Mouse (Mus musculus): ENCODE measurements at regions not wholly inside any gene's neighbourhood (a gene's known extent, or its start where the extent isn't known, plus 50 kb on each side); places are given as distances from the start of the nearest gene placed in this dataset.

DNA sequence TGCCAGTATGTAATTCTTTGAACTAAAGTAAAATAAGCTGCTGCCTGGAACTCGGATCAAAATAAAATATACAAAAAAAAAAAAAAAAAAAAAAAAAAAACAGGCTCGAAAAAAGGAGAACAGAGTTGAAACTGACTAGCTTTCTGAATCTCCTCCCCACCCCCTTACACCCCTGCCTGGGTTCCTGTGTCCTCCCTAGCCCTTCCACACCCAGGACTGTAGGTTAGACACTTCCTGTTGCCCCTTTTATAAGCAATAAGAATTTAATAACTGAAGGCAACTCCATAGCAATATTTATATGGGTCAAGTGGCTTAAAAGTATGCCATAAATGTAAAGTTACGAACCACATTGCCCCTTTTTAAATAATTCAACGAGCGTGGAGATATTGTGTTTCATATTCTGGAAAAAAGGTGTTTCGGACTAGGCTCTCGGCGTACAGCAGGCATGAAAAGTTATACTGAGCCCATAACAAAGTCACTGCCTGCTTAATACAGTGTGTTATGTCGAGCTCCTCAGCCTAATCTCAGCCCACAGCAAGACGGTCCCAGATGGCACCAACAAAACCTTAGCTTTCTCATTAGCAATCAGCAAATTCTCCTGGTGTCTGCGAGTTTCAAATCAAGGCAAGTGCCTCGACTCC, 349.0 kb upstream of the Mki67 start:
- no peak for ATAC-seq (ENCODE audit: extremely low read depth, insufficient number of reproducible peaks, low FRiP score, poor library complexity, severe bottlenecking)

DNA sequence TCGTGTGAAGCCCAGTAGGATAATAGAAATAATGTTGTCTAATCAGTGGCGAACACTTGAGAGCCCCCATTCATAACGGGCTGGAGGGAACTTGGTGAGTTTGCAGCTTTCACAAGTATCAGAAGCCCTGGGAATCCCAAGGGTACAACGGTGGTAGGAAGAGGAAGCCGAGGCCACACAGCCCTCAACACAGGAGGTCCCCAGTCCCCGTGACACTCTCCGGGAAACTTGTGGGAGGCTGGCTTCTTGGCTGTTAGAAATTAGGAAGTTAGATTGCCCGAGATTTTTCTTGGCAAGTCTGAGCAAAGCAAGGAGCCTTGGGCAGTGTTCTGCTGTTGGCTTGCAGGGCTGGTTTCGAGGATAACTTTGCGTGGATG, 349.5 kb upstream of the Mki67 start:
- ATAC-seq (ENCODE audit: extremely low read depth, insufficient number of reproducible peaks, low FRiP score, poor library complexity, severe bottlenecking), result no peak

DNA sequence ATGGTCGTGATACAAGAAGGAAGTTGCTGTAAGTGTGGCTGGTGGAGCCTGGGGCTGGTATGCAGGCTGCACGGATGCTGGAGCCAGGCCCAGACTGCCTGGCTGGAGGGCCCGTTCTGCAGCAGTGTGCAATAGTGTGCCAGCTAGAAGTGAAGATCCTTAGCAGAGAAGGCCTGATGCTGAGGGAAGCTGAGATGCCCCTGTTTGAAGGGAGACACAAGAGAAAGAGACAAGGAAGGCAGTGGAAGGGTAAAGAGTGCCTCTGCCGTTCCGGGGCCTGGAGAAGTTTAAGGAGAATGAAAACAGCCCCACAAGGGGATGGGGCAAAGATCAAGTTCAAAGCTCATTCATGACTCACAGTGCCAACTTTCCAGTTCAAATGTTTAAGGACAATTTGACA, 354.7 kb upstream of the Mki67 start:
- no peak for ATAC-seq (ENCODE audit: extremely low read depth, insufficient number of reproducible peaks, low FRiP score, poor library complexity, severe bottlenecking)

DNA sequence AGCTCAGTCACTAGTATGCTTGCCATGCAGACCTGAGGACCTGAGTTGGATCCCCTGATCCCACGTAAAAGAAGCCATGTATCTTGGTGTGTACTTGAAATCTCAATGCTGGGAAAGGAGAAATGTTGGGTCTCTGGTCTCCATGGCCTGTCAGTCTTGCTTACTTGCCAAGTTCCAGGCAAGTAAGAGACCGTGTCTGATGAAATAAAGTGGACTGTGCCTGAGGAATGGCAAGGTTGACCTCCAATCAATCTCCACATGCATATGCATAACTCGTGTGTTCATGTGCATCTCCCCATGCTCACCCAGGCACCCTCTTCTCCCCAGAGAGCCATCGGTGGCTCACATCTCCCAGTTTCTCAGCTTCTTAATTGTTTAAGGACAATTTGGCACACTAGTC, 355.2 kb upstream of the Mki67 start:
- ATAC-seq (ENCODE audit: extremely low read depth, insufficient number of reproducible peaks, low FRiP score, poor library complexity, severe bottlenecking), result no peak

DNA sequence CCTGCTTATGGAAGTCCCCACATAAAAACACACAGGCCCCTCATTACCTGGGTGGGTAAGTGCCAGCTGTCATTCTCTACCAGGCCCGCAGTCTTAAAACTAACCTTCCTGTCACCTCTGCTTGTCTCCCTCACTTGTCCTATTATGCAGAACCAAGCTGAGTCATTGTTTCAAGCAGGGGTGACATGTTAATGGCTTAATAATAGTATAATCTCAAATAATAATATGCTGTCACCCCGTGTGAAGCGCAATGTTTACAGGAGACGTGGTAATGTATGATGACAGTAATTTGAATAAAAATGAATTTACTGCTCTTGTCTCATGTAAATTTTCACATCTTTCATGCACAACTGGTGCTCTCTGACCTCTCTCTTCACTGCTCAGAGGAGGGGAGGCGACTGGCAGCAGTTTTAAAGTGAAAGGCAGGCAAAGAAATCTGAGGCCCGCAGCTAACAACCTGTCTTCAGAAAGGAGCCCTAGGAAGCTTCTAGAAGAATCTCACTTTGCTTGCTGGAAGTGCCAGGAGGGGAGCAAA, 357.2 kb upstream of the Mki67 start:
- ATAC-seq (ENCODE audit: extremely low read depth, insufficient number of reproducible peaks, low FRiP score, poor library complexity, severe bottlenecking), result no peak

DNA sequence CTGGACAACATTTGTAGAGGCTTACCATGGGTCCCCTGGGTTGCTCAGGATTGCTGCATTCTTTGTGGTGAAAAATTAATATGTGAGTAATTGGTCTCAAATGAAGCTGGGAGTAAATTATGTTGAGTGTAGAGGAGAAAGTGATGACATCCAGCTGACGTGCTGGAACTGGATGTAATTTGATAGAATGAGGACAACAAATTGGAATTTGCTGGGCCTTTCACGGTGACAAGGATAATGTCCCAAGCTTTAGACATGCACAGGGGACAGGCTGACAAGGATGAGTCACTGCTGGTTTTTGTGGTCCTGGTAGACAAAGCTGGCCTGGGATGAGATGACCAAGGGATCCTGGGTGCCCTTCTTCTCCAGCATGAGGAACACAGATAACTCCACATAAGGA, 357.9 kb upstream of the Mki67 start:
- no peak for ATAC-seq (ENCODE audit: extremely low read depth, insufficient number of reproducible peaks, low FRiP score, poor library complexity, severe bottlenecking)

DNA sequence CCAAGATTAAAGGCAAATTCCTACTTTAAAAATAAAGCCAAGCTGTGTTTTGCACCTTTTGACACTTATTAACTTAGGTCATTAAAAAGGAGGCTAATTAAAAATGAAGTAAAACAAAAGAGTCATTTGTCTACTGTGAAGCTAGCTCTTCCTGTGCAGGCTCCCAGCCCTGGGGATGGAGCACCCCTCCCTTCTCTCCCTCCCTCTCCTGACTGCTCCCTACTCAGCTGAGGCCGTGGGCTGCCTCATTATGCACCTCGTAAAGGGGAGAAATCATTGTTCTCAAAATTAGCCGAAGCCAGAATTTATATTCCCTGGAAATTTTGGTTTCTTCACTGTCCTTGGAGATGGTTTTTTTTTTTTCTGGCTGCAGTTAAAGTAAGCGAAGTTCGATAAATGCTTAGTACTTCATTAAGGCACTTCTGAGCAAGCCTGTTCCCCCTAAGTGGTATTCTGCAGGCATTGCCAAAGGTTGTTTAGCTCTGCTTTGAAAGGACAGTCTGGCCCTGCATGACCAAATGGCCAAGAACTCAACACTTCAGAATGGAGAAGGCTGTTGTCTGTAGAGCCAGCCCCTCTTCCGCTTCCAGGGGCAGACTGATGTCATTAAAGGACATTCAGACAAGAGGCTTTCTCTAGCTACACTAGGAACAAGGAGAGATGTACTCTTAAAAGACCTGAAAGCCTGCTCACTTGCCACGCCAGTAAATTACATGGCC, 365.5 kb upstream of the Mki67 start:
- ATAC-seq (ENCODE audit: extremely low read depth, insufficient number of reproducible peaks, low FRiP score, poor library complexity, severe bottlenecking), result no peak

DNA sequence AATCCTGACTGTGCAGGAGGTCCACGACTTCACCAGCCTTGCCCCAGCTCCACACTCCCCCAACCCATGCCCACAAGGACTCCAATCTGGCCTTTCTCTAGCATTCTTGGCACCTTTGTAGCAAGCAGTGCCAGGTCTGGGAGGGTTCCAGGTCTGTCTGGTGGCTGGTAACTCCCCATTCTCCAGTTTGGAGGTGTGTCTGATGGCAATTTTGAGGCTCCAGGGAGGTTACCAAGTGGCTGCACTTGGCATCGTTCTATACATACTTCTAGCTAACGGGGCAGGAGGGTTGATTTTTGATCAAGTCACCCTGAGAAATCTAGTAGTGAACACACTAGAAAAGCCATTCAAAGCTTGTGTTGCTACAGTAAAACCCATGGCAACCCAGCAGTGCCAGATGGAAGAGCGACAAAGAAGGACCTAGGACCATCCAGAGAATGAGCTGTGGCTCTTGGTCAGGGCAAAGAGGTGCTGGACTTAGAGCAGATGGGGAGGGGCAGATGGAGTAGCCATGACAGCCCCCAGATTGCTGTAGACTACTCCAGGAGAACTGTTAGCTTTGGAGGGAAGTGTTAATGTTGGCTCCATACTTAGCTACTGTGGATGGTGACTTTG, 366.2 kb upstream of the Mki67 start:
- ATAC-seq (ENCODE audit: extremely low read depth, insufficient number of reproducible peaks, low FRiP score, poor library complexity, severe bottlenecking), result no peak

DNA sequence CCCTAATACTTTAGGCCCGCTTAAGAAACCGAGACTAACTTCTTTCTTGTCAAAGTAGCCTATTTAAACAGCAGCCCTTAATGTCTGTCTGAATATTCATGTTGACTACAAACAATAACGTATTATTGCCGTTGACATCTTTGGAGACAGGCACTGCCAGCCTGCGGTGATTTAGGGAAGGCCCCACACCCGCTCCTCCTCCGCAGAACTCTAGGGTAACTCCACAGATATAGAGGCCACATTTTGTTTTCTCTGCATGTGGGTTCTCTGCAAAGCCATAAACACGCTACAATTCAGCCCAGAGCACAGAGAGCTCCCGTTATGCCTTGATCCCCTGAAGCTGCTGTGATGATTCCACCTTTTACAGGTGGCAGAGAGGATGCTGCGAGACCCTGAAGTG, 366.8 kb upstream of the Mki67 start:
- ATAC-seq (ENCODE audit: extremely low read depth, insufficient number of reproducible peaks, low FRiP score, poor library complexity, severe bottlenecking), result no peak

DNA sequence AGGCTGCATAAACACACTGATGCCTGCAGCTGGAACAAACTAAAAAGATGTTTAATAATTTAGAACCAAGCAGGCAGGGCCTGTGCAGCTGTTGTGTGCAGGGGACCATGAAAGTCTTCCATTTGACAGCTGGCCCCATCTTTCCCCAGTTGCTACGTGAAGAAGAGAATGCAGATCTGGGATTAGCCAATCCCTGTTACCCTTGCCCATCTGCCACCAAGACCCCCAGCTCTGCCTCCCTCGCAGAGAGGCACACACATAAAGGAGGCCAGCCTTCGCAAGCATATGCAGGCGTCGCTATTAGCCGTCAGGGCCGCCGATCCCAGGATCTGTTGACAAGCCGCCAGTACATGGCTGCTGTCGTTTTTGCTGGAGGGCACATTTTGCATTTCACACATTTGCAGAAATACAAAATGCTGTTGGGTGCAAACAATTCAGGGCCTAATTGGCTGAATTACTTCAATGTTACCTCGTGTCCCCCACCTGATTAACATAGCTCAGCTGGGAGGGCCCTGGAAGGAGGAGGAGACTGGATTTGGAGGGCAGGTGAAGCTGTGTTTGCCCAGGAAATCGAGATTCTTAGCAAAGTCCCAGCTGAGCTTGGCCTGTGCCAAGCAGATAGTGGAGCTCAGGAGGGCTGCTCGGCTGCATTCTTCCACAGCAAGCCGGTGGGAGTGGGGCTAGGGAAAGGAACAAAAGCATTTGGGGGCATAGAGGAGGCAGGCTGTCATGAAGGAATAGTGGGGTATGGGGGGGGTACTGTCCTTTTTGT, 367.6 kb upstream of the Mki67 start:
- no peak for ATAC-seq (ENCODE audit: extremely low read depth, insufficient number of reproducible peaks, low FRiP score, poor library complexity, severe bottlenecking)

DNA sequence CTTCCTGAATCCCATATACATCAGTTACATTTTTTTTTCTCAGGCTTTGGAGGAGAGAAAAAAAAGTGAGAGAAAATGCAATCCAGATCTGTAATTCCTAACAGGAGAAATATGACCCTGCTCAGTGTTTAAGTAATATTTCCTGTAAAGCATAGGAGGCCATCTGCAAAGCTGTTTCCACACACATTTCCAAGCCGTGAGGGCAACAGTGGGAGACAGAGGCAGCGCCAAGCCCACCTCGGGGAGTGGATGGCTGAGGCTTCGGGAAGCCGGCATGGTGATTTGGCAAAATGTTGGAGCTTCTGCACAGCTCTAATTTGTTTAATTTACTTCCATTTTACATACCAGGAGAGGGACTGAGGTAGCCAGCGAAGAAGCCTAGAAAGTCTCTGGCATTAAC, 372.6 kb upstream of the Mki67 start:
- ATAC-seq (ENCODE audit: extremely low read depth, insufficient number of reproducible peaks, low FRiP score, poor library complexity, severe bottlenecking), result no peak

DNA sequence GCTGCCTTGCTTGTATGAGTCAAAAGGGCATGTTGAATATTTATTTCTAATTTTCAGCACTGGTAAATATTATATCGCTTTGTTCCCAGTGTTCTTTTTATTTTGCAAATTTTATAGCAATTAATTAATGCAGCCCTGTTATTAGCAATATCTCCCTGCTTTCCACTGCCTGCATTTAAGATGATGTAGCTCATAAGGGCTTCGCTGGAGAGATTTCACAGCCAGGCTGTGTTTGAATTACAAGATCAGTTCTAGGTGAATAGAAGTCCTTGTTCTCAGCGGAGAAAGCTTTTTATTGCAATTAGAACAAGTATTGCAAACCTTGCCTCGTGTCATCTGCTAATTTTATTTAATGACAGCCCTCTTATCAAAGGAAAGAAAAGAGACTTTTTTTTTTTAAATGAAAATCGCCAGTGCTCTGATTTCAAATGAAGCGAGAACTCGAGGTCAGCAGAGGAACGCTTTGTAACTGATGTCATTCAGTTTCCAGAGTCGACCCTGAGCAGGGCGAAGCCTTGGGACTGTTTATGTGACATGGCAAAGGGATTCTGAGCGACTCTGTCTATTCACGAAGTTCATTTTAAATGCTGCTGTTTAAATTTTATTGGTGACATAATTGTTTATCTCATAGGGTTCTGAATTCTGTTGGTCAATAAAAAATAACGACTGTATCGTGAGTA, 378.7 kb upstream of the Mki67 start:
- no peak for ATAC-seq (ENCODE audit: extremely low read depth, insufficient number of reproducible peaks, low FRiP score, poor library complexity, severe bottlenecking)

DNA sequence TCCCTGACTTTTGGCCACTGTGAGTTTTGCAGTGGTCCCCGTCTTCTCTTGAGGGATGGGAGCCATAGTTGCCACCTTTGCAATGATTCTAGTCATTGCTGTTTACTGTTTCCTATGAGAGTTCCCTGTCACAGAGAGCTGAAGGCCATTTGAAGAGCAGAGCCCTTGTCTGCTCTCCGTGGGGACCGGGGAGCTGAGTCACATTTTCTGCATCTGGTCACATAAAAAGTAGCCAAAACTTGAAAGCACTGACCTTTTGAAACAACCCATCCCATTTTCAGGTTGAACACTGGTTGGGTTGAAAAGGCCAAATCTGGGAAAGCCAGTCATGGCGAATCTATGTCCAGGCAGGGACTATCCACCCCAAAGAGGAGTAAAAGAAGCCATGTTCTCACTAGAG, 387.9 kb upstream of the Mki67 start:
- ATAC-seq (ENCODE audit: extremely low read depth, insufficient number of reproducible peaks, low FRiP score, poor library complexity, severe bottlenecking), result no peak

DNA sequence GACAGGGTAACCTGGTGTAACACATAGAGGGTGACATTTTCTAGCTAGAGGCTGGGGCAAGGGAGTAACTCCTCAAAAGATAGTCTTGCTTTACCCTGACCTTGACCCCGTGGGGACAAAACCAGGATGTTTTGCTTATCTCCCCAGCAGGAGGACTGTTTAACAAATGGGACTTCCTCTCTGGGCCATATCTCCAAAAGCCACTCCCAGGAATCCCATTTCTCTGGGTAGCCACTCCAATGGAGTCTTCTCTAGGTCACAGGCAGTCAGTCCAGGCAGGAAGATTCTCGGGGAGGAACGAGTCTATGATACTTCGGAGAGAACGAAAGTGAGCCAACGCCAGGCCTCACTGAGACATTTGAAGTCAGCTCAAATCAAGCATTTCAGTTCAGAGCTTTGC, 396.0 kb upstream of the Mki67 start:
- ATAC-seq (ENCODE audit: extremely low read depth, insufficient number of reproducible peaks, low FRiP score, poor library complexity, severe bottlenecking), result no peak

DNA sequence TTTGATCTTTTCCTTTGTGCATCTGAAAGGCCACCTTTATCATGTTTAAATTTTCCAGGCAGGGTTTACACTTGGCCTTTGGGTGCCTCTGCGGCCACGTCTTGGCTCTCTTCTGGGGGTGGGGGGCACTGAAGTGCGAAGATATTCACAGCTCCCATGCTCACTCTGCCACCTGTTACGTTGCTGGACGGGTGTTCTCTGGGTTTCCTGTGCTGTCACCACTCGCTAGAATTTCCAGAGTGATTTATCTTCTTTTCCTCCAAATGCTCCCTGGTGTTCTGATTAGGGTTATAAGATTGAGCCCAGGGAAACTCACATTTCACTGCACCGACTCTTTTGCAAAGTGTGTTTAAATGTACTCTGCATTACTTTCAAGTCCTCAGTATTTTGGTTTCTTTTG, 404.8 kb upstream of the Mki67 start:
- ATAC-seq (ENCODE audit: extremely low read depth, insufficient number of reproducible peaks, low FRiP score, poor library complexity, severe bottlenecking), result no peak

DNA sequence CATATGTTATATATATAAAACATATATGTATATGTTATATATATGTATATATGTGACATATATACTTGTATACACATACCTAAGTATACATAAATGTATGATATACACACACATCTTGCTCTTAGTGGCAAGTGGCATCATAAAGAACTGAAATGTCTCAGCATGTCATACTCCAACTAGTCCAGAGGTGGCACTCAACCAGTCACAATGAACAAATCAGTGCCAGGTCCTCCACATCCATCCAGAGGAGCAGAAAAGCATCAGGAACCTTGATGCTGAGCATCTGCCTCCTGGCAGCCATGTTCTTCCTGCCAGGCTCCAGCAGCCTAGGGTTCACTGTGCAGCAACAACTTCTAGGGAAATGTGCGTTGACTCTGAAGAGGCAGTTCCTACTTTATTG, 405.2 kb upstream of the Mki67 start:
- no peak for ATAC-seq (ENCODE audit: extremely low read depth, insufficient number of reproducible peaks, low FRiP score, poor library complexity, severe bottlenecking)

DNA sequence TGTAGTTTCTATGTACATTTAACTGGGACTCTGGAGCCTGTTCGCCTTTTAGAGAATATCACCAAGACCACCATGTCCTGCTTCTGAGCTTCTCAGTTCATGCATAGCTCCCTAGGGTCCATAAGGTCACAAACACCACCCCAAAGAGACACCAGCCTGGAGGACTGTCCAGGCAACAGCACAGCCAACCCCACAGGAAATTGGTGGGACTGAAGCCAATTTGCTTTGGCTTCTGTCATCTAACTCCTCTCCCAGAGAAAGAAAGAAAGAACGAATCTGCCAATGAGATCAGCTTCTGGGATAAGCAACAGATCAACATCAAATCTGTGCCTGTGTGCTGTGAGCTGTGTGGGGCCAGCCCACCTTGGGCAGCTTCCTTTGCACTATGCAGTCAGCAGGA, 408.6 kb upstream of the Mki67 start:
- ATAC-seq (ENCODE audit: extremely low read depth, insufficient number of reproducible peaks, low FRiP score, poor library complexity, severe bottlenecking), result no peak

DNA sequence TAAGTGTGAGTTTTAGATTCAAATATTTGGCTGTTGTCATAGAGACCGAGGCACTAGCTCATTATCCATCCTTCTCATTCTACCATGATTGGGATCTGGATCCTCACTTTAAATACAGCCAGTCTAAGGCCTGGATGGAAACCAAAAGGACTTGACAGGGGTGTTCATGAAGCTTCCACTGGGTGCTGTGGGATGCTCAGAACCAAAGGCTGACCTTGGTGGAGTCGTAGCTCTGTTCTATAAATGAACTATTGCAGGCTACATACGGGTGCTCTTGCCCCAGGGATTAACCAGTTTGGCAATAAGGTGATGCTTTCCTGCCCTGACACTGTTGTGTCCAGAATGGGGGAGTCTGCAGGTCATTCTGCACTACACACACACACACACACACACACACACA, 410.2 kb upstream of the Mki67 start:
- no peak for ATAC-seq (ENCODE audit: extremely low read depth, insufficient number of reproducible peaks, low FRiP score, poor library complexity, severe bottlenecking)

DNA sequence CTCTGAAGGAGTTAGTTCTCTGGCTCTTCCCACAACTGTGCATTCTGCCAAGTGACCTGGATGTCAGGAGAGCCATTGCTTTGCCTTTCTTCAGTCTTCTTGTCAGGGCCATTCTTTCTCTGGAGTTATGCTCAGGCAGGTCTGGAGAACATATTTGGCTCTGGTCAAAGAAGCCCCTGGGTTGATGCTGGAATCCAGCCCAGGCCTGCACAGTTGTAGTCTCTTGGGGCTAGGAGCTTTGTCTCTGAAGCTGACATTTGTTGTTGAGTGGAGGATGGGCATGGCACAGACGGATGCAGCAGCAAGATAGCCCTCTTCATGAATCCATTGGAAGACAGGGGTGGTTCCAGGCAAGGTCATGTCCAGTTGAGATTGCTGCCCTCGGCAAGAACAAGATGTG, 411.4 kb upstream of the Mki67 start:
- ATAC-seq (ENCODE audit: extremely low read depth, insufficient number of reproducible peaks, low FRiP score, poor library complexity, severe bottlenecking), result no peak
